In genomic region chr11:8759858-8760257, GRCm38 (mm10) we compare ENCODE assay signal across 26 mouse cellular contexts.
DNase-seq lines count a peak whose midpoint lies in the region; ATAC-seq lines count a peak whose summit lies in the region.
"Had no signal": no experiment of that assay in that cellular context is flagged by ENCODE, and none has a peak within 500 bp of the region (broad histone marks: within the 10 kb centered on the region; RNA-seq: fewer than 3 reads in every experiment).

No protein-coding gene starts in this region.

- ATAC-seq in limb, embryonic 11.5 days (ENCODE audit: insufficient number of reproducible peaks, low FRiP score, low TSS enrichment, low read depth): no peak
- peak; percentile 82 for ATAC-seq in common myeloid progenitor, adult 5-6 weeks (replicated peaks; ENCODE audit: low read depth, poor library complexity, severe bottlenecking)
- no peak for ATAC-seq in activated CD4-positive, CD25-positive, alpha-beta regulatory T cell, adult 4 months
- ATAC-seq: forebrain, embryonic 13.5 days; midbrain, embryonic 13.5 days had no signal

- H3K36me3 ChIP-seq in limb, embryonic 11.5 days (ENCODE audit: control insufficient read depth, insufficient read depth, low read length): no peaks in the 10 kb centered on the region
- no peaks in the 10 kb centered on the region for H3K36me3 ChIP-seq in limb, embryonic 10.5 days
- H3K36me3 ChIP-seq: heart, embryonic 13.5 days; limb, embryonic 13.5 days; midbrain, embryonic 13.5 days had no signal

- peaks cover 22% of the 10 kb centered on the region for H3K4me1 ChIP-seq in limb, embryonic 11.5 days (ENCODE audit: control insufficient read depth, insufficient read depth, low read length)
- peaks cover 36% of the 10 kb centered on the region for H3K4me1 ChIP-seq in limb, embryonic 10.5 days
- H3K4me1 ChIP-seq: forebrain, embryonic 13.5 days; heart, embryonic 13.5 days; midbrain, embryonic 13.5 days had no signal

- H3K27me3 ChIP-seq in limb, embryonic 11.5 days (ENCODE audit: control insufficient read depth, insufficient read depth, low read length): no peaks in the 10 kb centered on the region
- no peaks in the 10 kb centered on the region for H3K27me3 ChIP-seq in limb, embryonic 10.5 days (ENCODE audit: low read depth, poor library complexity, severe bottlenecking)
- H3K27me3 ChIP-seq: forebrain, embryonic 13.5 days; heart, embryonic 13.5 days; limb, embryonic 13.5 days; midbrain, embryonic 13.5 days had no signal

- no peak overlapping the region for H3K27ac ChIP-seq in limb, embryonic 11.5 days (replicated peaks; ENCODE audit: low read depth, low read length)
- H3K27ac ChIP-seq in limb, embryonic 10.5 days: no peak overlapping the region
- H3K27ac ChIP-seq: forebrain, embryonic 13.5 days; heart, embryonic 13.5 days; hindbrain, embryonic 14.5 days; limb, embryonic 13.5 days; liver, embryonic 14.5 days; midbrain, embryonic 13.5 days had no signal

- H3K4me2 ChIP-seq in limb, embryonic 11.5 days (ENCODE audit: low read depth, severe bottlenecking): no peak overlapping the region
- H3K4me2 ChIP-seq: forebrain, embryonic 13.5 days; heart, embryonic 13.5 days; hindbrain, embryonic 14.5 days; limb, embryonic 13.5 days; midbrain, embryonic 13.5 days had no signal

- DNase-seq in limb, embryonic 11.5 days (ENCODE audit: low spot score): peak; percentile 18
- no peak for DNase-seq in limb, embryonic 10.5 days (ENCODE audit: low spot score)
- peak; percentile 29 to 44 for DNase-seq in monocyte, adult 2 months (ENCODE audit: low read depth in 1 of 2, low spot score in 2 of 2)
- no peak for DNase-seq in yolk sac, embryonic 10.5 days (ENCODE audit: low spot score)
- no peak for DNase-seq in kidney, postnatal 36 days
- DNase-seq: adrenal gland, adult 2 months; adrenal gland, postnatal 36 days; B cell, adult 2 months; cerebellum, adult 8-10 months; cerebellum, postnatal 25 days; gastrocnemius, postnatal 14 days; heart, adult 18-20 months; heart, postnatal 10 days; kidney, adult 11 months; kidney, postnatal 14 days; lung, adult 2 months; lung, postnatal 10 days; thymus, postnatal 14 days had no signal

- H3K4me3 ChIP-seq in limb, embryonic 11.5 days (ENCODE audit: low read depth, low read length): no peak overlapping the region
- H3K4me3 ChIP-seq in limb, embryonic 10.5 days: no peak overlapping the region
- H3K4me3 ChIP-seq: forebrain, embryonic 13.5 days; heart, embryonic 13.5 days; limb, embryonic 13.5 days; midbrain, embryonic 13.5 days had no signal

- WGBS in limb, embryonic 11.5 days: 90% methylated on average over 1 of the region's 1 CpGs
- 89% methylated on average over 1 of the region's 1 CpGs for WGBS in limb, embryonic 10.5 days

- no peak overlapping the region for H3K9ac ChIP-seq in limb, embryonic 11.5 days (ENCODE audit: low read length)
- H3K9ac ChIP-seq: forebrain, embryonic 13.5 days; heart, embryonic 13.5 days; hindbrain, embryonic 14.5 days; limb, embryonic 13.5 days; liver, embryonic 14.5 days; midbrain, embryonic 13.5 days had no signal

- no peaks in the 10 kb centered on the region for H3K9me3 ChIP-seq in limb, embryonic 11.5 days (ENCODE audit: control insufficient read depth, low read length)
- H3K9me3 ChIP-seq in limb, embryonic 10.5 days (replicated peaks): no peaks in the 10 kb centered on the region
- H3K9me3 ChIP-seq: forebrain, embryonic 13.5 days; heart, embryonic 13.5 days had no signal

Comparison
In these comparisons a context has a peak if more than half of its experiments do, and no peak if none do; other contexts are left out.
1. DNase-seq: peak in limb, embryonic 11.5 days (single experiment) and monocyte, adult 2 months (2 of 2); none in limb, embryonic 10.5 days (single experiment), yolk sac, embryonic 10.5 days (single experiment) and kidney, postnatal 36 days (0 of 2).